Mouse (Mus musculus): Measurements from ENCODE around the gene Vmn1r196. TPM values are rescaled to one million over a fixed set of nuclear protein-coding genes. Genes with fewer than 3 reads are reported as not detected.

Vmn1r196 gene
- polyA plus RNA-seq, 1 experiment = not detected

GRCm38 (mm10) chr13:22333269-22333668, 43.5 kb downstream of the Vmn1r196 start:
- H3K4me1 ChIP-seq (ENCODE audit: control insufficient read depth, insufficient read depth, low read length) = no peaks in the 10 kb centered on the region
- H3K4me3 ChIP-seq (ENCODE audit: insufficient read depth, low read depth, low read length) = no peak overlapping the region
- WGBS = 79% methylated on average over 2 of the region's 2 CpGs
- no peak for TF ChIP-seq CTCF (IDR thresholded peaks at IDR 0.05; ENCODE audit: insufficient read depth, low read depth, low read length)
- H3K27ac ChIP-seq (ENCODE audit: insufficient read depth, low read depth, low read length) = no peak overlapping the region

GRCm38 (mm10) chr13:22335565-22335964, 45.8 kb downstream of the Vmn1r196 start:
- no peak overlapping the region for H3K27ac ChIP-seq (ENCODE audit: insufficient read depth, low read depth, low read length)
- TF ChIP-seq POLR2A (IDR thresholded peaks at IDR 0.05; ENCODE audit: insufficient read depth, low read depth, low read length) (no peak), CTCF (IDR thresholded peaks at IDR 0.05; ENCODE audit: insufficient read depth, low read depth, low read length) (no peak)
- WGBS = 88% methylated on average over 1 of the region's 1 CpGs
- H3K4me1 ChIP-seq (ENCODE audit: control insufficient read depth, insufficient read depth, low read length) = no peaks in the 10 kb centered on the region
- no peak overlapping the region for H3K4me3 ChIP-seq (ENCODE audit: insufficient read depth, low read depth, low read length)

Other genes starting within 250 kb of the Vmn1r196 start
- not detected in 2 replicates for gene Hist1h4i, start 248.6 kb upstream of the Vmn1r196 start, polyA plus RNA-seq (2012; ENCODE audit: insufficient read depth, insufficient read length, low replicate concordance, missing spikeins)
- not detected in 2 replicates for gene Hist1h2ag, start 247.0 kb upstream of the Vmn1r196 start, polyA plus RNA-seq (2012; ENCODE audit: insufficient read depth, insufficient read length, low replicate concordance, missing spikeins)
- not detected in 2 replicates for gene Hist1h2bj, start 246.7 kb upstream of the Vmn1r196 start, polyA plus RNA-seq (2012; ENCODE audit: insufficient read depth, insufficient read length, low replicate concordance, missing spikeins)
- not detected in 2 replicates for gene Vmn1r188, start 205.5 kb upstream of the Vmn1r196 start, polyA plus RNA-seq (2012; ENCODE audit: insufficient read depth, insufficient read length, low replicate concordance, missing spikeins)
- not detected in 2 replicates for gene Vmn1r189, start 184.1 kb upstream of the Vmn1r196 start, polyA plus RNA-seq (2012; ENCODE audit: insufficient read depth, insufficient read length, low replicate concordance, missing spikeins)
- not detected in 2 replicates for gene Vmn1r191, start 106.0 kb upstream of the Vmn1r196 start, polyA plus RNA-seq (2012; ENCODE audit: insufficient read depth, insufficient read length, low replicate concordance, missing spikeins)
- not detected in 2 replicates for gene Vmn1r192, start 98.8 kb upstream of the Vmn1r196 start, polyA plus RNA-seq (2012; ENCODE audit: insufficient read depth, insufficient read length, low replicate concordance, missing spikeins)
- gene Vmn1r193, start 66.8 kb upstream of the Vmn1r196 start, polyA plus RNA-seq (2012; ENCODE audit: insufficient read depth, insufficient read length, low replicate concordance, missing spikeins) = not detected in 2 replicates
- not detected in 2 replicates for gene Vmn1r194, start 45.7 kb upstream of the Vmn1r196 start, polyA plus RNA-seq (2012; ENCODE audit: insufficient read depth, insufficient read length, low replicate concordance, missing spikeins)
- gene Vmn1r195, start 19.4 kb upstream of the Vmn1r196 start, polyA plus RNA-seq (2012; ENCODE audit: insufficient read depth, insufficient read length, low replicate concordance, missing spikeins) = not detected in 2 replicates
- gene Vmn1r197, start 34.7 kb downstream of the Vmn1r196 start, polyA plus RNA-seq (2012; ENCODE audit: insufficient read depth, insufficient read length, low replicate concordance, missing spikeins) = not detected in 2 replicates
- not detected in 2 replicates for gene Vmn1r198, start 60.4 kb downstream of the Vmn1r196 start, polyA plus RNA-seq (2012; ENCODE audit: insufficient read depth, insufficient read length, low replicate concordance, missing spikeins)
- gene Vmn1r199, start 89.9 kb downstream of the Vmn1r196 start, polyA plus RNA-seq (2012; ENCODE audit: insufficient read depth, insufficient read length, low replicate concordance, missing spikeins) = not detected in 2 replicates
- not detected in 2 replicates for gene Vmn1r200, start 100.5 kb downstream of the Vmn1r196 start, polyA plus RNA-seq (2012; ENCODE audit: insufficient read depth, insufficient read length, low replicate concordance, missing spikeins)
- not detected in 2 replicates for gene Vmn1r201, start 182.0 kb downstream of the Vmn1r196 start, polyA plus RNA-seq (2012; ENCODE audit: insufficient read depth, insufficient read length, low replicate concordance, missing spikeins)
- not detected in 2 replicates for gene Vmn1r202, start 215.5 kb downstream of the Vmn1r196 start, polyA plus RNA-seq (2012; ENCODE audit: insufficient read depth, insufficient read length, low replicate concordance, missing spikeins)
- not detected in 2 replicates for gene Vmn1r203, start 228.2 kb downstream of the Vmn1r196 start, polyA plus RNA-seq (2012; ENCODE audit: insufficient read depth, insufficient read length, low replicate concordance, missing spikeins)

All from olfactory bulb, adult 2 months (tissue).